Mouse (Mus musculus) MEL (cell line): ENCODE measurements around the gene Lrrc39. TPM values are rescaled to one million over a fixed set of nuclear protein-coding genes. Genes with fewer than 3 reads are reported as not detected.

Experiments used
- DNase-seq: peaks from one replicate; pipeline ENCODE4 v3.0.0; 2011; ENCODE audit warnings: low read depth, low spot score
- H3K27ac ChIP-seq: 2 replicates; pipeline ENCODE4 v1.5.1; 2012; ENCODE audit warnings: low read depth, mild to moderate bottlenecking, control low read depth, low read length, moderate library complexity; ENCODE audit not compliant: control insufficient read depth
- H3K27me3 ChIP-seq, 2 experiments: fragments of 150-350 bp in 1 of 2; sonication (generic) in 1 of 2; 2 replicates each; pipeline ENCODE4 v1.6.1; 2012; ENCODE audit warnings: low read length in 2 of 2, mild to moderate bottlenecking in 2 of 2, improper control_type of control experiment in 1 of 2, moderate library complexity in 1 of 2; ENCODE audit not compliant: insufficient read depth in 2 of 2, control insufficient read depth in 1 of 2
- H3K36me3 ChIP-seq, 2 experiments: 2 replicates each; pipeline ENCODE4 v1.6.1; 2012 to 2014; ENCODE audit warnings: low read length in 2 of 2, improper control_type of control experiment in 1 of 2, inconsistent platforms in 1 of 2, mild to moderate bottlenecking in 1 of 2; ENCODE audit not compliant: insufficient read depth in 2 of 2, control insufficient read depth in 1 of 2
- H3K4me1 ChIP-seq, 2 experiments: fragments of 150-350 bp in 1 of 2; sonication (generic) in 1 of 2; 2 replicates each; pipeline ENCODE4 v1.6.1; 2012; ENCODE audit warnings: low read length in 2 of 2, improper control_type of control experiment in 1 of 2, mild to moderate bottlenecking in 1 of 2; ENCODE audit not compliant: insufficient read depth in 2 of 2, control insufficient read depth in 1 of 2
- H3K4me3 ChIP-seq, 2 experiments: fragments of 150-350 bp in 1 of 2; sonication (generic) in 1 of 2; 2 replicates each; pipeline ENCODE4 v1.5.1; 2012; ENCODE audit warnings: low read depth in 2 of 2, low read length in 2 of 2, mild to moderate bottlenecking in 2 of 2, moderate library complexity in 2 of 2, control low read depth in 1 of 2, improper control_type of control experiment in 1 of 2; ENCODE audit not compliant: control insufficient read depth in 1 of 2, insufficient read depth in 1 of 2
- H3K79me2 ChIP-seq: 2 replicates; pipeline ENCODE4 v1.6.1; 2012; ENCODE audit warnings: mild to moderate bottlenecking, low read length, moderate library complexity; ENCODE audit not compliant: control insufficient read depth, poor library complexity, insufficient read depth
- H3K9ac ChIP-seq: 2 replicates; pipeline ENCODE4 v1.6.1; 2012; ENCODE audit warnings: low read depth, mild to moderate bottlenecking, control low read depth, low read length, moderate library complexity; ENCODE audit not compliant: control insufficient read depth, poor library complexity, severe bottlenecking
- H3K9me3 ChIP-seq: fragments of 150-350 bp; sonication (generic); replicated peaks from 2 replicates; pipeline ENCODE4 v1.6.1; 2012; ENCODE audit warnings: mild to moderate bottlenecking, low read length, improper control_type of control experiment, moderate library complexity; ENCODE audit not compliant: insufficient read depth
- ELF1 ChIP-seq: IDR thresholded peaks from 2 replicates; pipeline ENCODE4 v1.6.1; 2014; ENCODE audit warnings: low read depth, mild to moderate bottlenecking, inconsistent platforms, low read length, improper control_type of control experiment, moderate library complexity
- EP300 ChIP-seq, 2 experiments: IDR thresholded peaks; 2 replicates each; pipeline ENCODE4 v1.6.1; 2011; ENCODE audit warnings: improper control_type of control experiment in 2 of 2, low read length in 2 of 2, low read depth in 1 of 2, mild to moderate bottlenecking in 1 of 2
- GABPA ChIP-seq: IDR thresholded peaks from 2 replicates; pipeline ENCODE4 v1.6.1; 2012; ENCODE audit warnings: low read depth, mild to moderate bottlenecking, inconsistent platforms, low read length, improper control_type of control experiment, moderate library complexity
- HCFC1 ChIP-seq: IDR thresholded peaks from 2 replicates; pipeline ENCODE4 v1.6.1; 2012; ENCODE audit warnings: low read depth, mild to moderate bottlenecking, inconsistent platforms, low read length, improper control_type of control experiment, moderate library complexity
- JUND ChIP-seq: IDR thresholded peaks from 2 replicates; pipeline ENCODE4 v1.6.1; 2011; ENCODE audit warnings: low read depth, mild to moderate bottlenecking, improper control_type of control experiment, low read length
- MXI1 ChIP-seq: IDR thresholded peaks from 2 replicates; pipeline ENCODE4 v1.6.1; 2011; ENCODE audit warnings: mild to moderate bottlenecking, low read depth, low read length, improper control_type of control experiment
- MYB ChIP-seq: IDR thresholded peaks from 2 replicates; pipeline ENCODE4 v1.6.1; 2011; ENCODE audit warnings: mild to moderate bottlenecking, low read depth, low read length, improper control_type of control experiment
- NELFE ChIP-seq: IDR thresholded peaks from 2 replicates; pipeline ENCODE4 v1.6.1; 2011; ENCODE audit warnings: low read depth, low read length, improper control_type of control experiment
- NRF1 ChIP-seq: IDR thresholded peaks from 2 replicates; pipeline ENCODE4 v1.6.1; 2014; ENCODE audit warnings: low read depth, mild to moderate bottlenecking, inconsistent platforms, low read length, improper control_type of control experiment, moderate library complexity; ENCODE audit not compliant: poor library complexity, insufficient read depth, severe bottlenecking
- POLR2A ChIP-seq, 2 experiments: IDR thresholded peaks; 2 replicates each; pipeline ENCODE4 v1.6.1; 2011 to 2012; ENCODE audit warnings: low read length in 2 of 2, mild to moderate bottlenecking in 2 of 2, control low read depth in 1 of 2, improper control_type of control experiment in 1 of 2, low read depth in 1 of 2, moderate library complexity in 1 of 2; ENCODE audit not compliant: control insufficient read depth in 1 of 2, insufficient read depth in 1 of 2, poor library complexity in 1 of 2
- POLR2AphosphoS2 ChIP-seq: IDR thresholded peaks from 2 replicates; pipeline ENCODE4 v1.6.1; 2011; ENCODE audit warnings: low read length, improper control_type of control experiment
- POLR2AphosphoS5 ChIP-seq: IDR thresholded peaks from 2 replicates; pipeline ENCODE4 v1.6.1; 2012; ENCODE audit warnings: low read depth, borderline replicate concordance, mild to moderate bottlenecking, inconsistent platforms, low read length, moderate library complexity, mixed read lengths
- RAD21 ChIP-seq: IDR thresholded peaks from 2 replicates; pipeline ENCODE4 v1.6.1; 2011; ENCODE audit warnings: mild to moderate bottlenecking, low read depth, low read length, improper control_type of control experiment
- RCOR1 ChIP-seq: IDR thresholded peaks from 2 replicates; pipeline ENCODE4 v1.6.1; 2012; ENCODE audit warnings: low read depth, mild to moderate bottlenecking, inconsistent platforms, low read length, improper control_type of control experiment
- SIN3A ChIP-seq: IDR thresholded peaks from 2 replicates; pipeline ENCODE4 v1.6.1; 2012; ENCODE audit warnings: low read length, improper control_type of control experiment, inconsistent platforms
- SMC3 ChIP-seq: IDR thresholded peaks from 2 replicates; pipeline ENCODE4 v1.6.1; 2011; ENCODE audit warnings: low read depth, low read length, improper control_type of control experiment
- TAL1 ChIP-seq: IDR thresholded peaks from 2 replicates; pipeline ENCODE4 v1.6.1; 2012; ENCODE audit warnings: mild to moderate bottlenecking, inconsistent platforms, low read length, moderate library complexity, mixed read lengths
- USF1 ChIP-seq: IDR thresholded peaks from 2 replicates; pipeline ENCODE4 v1.6.1; 2014; ENCODE audit warnings: low read depth, mild to moderate bottlenecking, inconsistent platforms, low read length, improper control_type of control experiment, moderate library complexity
- ZMIZ1 ChIP-seq: IDR thresholded peaks from 2 replicates; pipeline ENCODE4 v1.6.1; 2012; ENCODE audit warnings: low read depth, mild to moderate bottlenecking, inconsistent platforms, low read length, improper control_type of control experiment, moderate library complexity
- ZNF384 ChIP-seq: IDR thresholded peaks from 2 replicates; pipeline ENCODE4 v1.6.1; 2012; ENCODE audit warnings: low read depth, mild to moderate bottlenecking, inconsistent platforms, low read length, improper control_type of control experiment
- polyA plus RNA-seq, 2 experiments: library from polyadenylated mRNA; stranded (reverse) in 1 of 2; unstranded in 1 of 2; fragments of >175 nt in 1 of 2; fragments of >200 nt in 1 of 2; gene quantifications; 2 replicates each; pipeline versions ENCODE4 v1.2.1 to v1.2.4; 2012; ENCODE audit warnings: low replicate concordance in 2 of 2, low read depth in 1 of 2; ENCODE audit not compliant: insufficient read length in 2 of 2, insufficient read depth in 1 of 2, missing spikeins in 1 of 2
- total RNA-seq: library from RNA; depleted of rRNA; stranded (reverse); fragments of 300-350 nt; gene quantifications from 2 replicates; pipeline ENCODE4 v1.2.3, GENCODE M21; 2012; rRNA removed

Gene Lrrc39
- total and polyA plus RNA-seq, 3 experiments = 0.40 to 0.65 TPM; not detected in 1

GRCm38 (mm10) chr3:116622641-116623040 is 59.9 kb downstream of the Lrrc39 start:
- no peaks in the 10 kb centered on the region for H3K9me3 ChIP-seq
- no peaks in the 10 kb centered on the region for H3K27me3 ChIP-seq
- H3K27ac ChIP-seq = no peak overlapping the region
- H3K4me1 ChIP-seq = peaks cover 24 to 29% of the 10 kb centered on the region in 2 experiments
- no peaks in the 10 kb centered on the region for H3K79me2 ChIP-seq
- peaks cover 5 to 33% of the 10 kb centered on the region in 2 experiments; a peak in 3 of 4 replicates for H3K36me3 ChIP-seq
- no peak for TF ChIP-seq ZMIZ1
- no peak for TF ChIP-seq POLR2A (IDR thresholded peaks at IDR 0.05; ENCODE audit: control insufficient read depth in 1 of 2, insufficient read depth in 1 of 2, low read depth in 1 of 2, low read length in 2 of 2, poor library complexity in 1 of 2)
- TF ChIP-seq POLR2AphosphoS5 = no peak
- no peak for TF ChIP-seq GABPA
- TF ChIP-seq NELFE = no peak
- no peak for TF ChIP-seq ZNF384
- no peak for TF ChIP-seq HCFC1
- TF ChIP-seq TAL1 = no peak
- TF ChIP-seq MYB = no peak
- TF ChIP-seq SIN3A = no peak
- TF ChIP-seq POLR2AphosphoS2 = no peak
- TF ChIP-seq SMC3 = no peak
- no peak for TF ChIP-seq JUND
- no peak for TF ChIP-seq NRF1
- no peak for TF ChIP-seq MXI1
- no peak for TF ChIP-seq EP300 (IDR thresholded peaks at IDR 0.05; ENCODE audit: low read depth in 1 of 2, low read length in 2 of 2)
- no peak for TF ChIP-seq RCOR1
- no peak for DNase-seq
- H3K4me3 ChIP-seq = no peak overlapping the region
- no peak overlapping the region for H3K9ac ChIP-seq

DNA sequence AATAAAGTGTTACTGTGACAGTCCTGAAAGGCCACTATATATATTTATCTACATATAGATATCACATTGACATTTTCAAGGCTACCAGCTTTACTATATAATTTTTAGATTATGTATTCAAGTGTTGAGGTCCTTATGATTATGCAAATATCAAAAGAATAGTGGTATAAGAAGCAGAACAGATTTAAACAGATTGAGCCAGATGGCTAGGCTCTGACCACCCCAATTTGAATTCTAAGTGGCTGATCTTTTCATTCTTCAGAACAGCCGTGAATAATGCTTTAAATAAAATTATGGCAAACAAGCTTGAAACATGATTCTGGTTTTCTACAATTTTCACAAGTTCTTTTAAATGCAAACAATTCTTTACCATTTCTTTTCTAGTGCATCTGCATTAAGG is 68.7 kb downstream of the Lrrc39 start:
- no peaks in the 10 kb centered on the region for H3K9me3 ChIP-seq

More for the DNA sequence above, 68.7 kb downstream of the Lrrc39 start:
- Histone ChIP-seq H3K4me3 (no peak overlapping the region), H3K79me2 (no peaks in the 10 kb centered on the region), H3K27me3 (no peaks in the 10 kb centered on the region), H3K36me3 (peaks cover 0 to 27% of the 10 kb centered on the region in 2 experiments; a peak in 2 of 4 replicates), H3K27ac (no peak overlapping the region), H3K4me1 (no peaks in the 10 kb centered on the region), H3K9ac (no peak overlapping the region)
- no peak for DNase-seq
- no peak for TF ChIP-seq EP300 (IDR thresholded peaks at IDR 0.05; ENCODE audit: low read depth in 1 of 2, low read length in 2 of 2)
- TF ChIP-seq USF1 = no peak
- TF ChIP-seq ELF1 = no peak
- TF ChIP-seq RAD21 = no peak
- TF ChIP-seq SIN3A = no peak
- TF ChIP-seq POLR2A (IDR thresholded peaks at IDR 0.05; ENCODE audit: control insufficient read depth in 1 of 2, insufficient read depth in 1 of 2, low read depth in 1 of 2, low read length in 2 of 2, poor library complexity in 1 of 2) = no peak

Other genes starting within 250 kb of the Lrrc39 start
- gene Cdc14a, start 138.9 kb upstream of the Lrrc39 start, total RNA-seq = 2.6 and 2.7 TPM in 2 replicates
- 1 to 10 TPM in 1 of 2 experiments, not detected in 1; 5.9 TPM for gene Cdc14a, start 138.9 kb upstream of the Lrrc39 start, polyA plus RNA-seq
- gene Rtca, start 54.8 kb upstream of the Lrrc39 start, total RNA-seq = 68.3 and 72.9 TPM in 2 replicates
- gene Rtca, start 54.8 kb upstream of the Lrrc39 start, polyA plus RNA-seq = 100 to 1,000 TPM in 1 of 2 experiments, 10 to 100 TPM in 1; 68.6 to 307 TPM
- gene Dbt, start 49.9 kb upstream of the Lrrc39 start, total RNA-seq = 12.7 and 15.3 TPM in 2 replicates
- 10 to 100 TPM in 1 of 2 experiments, not detected in 1; 13.2 TPM for gene Dbt, start 49.9 kb upstream of the Lrrc39 start, polyA plus RNA-seq
- gene Sass6, start 32.0 kb downstream of the Lrrc39 start, total RNA-seq = 8.5 and 9.2 TPM in 2 replicates
- 10 to 100 TPM in 1 of 2 experiments, not detected in 1; 15.4 TPM for gene Sass6, start 32.0 kb downstream of the Lrrc39 start, polyA plus RNA-seq
- gene Trmt13, start 51.6 kb downstream of the Lrrc39 start, total RNA-seq = 10.2 and 15.5 TPM in 2 replicates
- gene Trmt13, start 51.6 kb downstream of the Lrrc39 start, polyA plus RNA-seq = 10 to 100 TPM in 1 of 2 experiments, not detected in 1; 12.0 TPM
- 36.8 and 39.2 TPM in 2 replicates for gene Mfsd14a, start 99.7 kb downstream of the Lrrc39 start, total RNA-seq
- gene Mfsd14a, start 99.7 kb downstream of the Lrrc39 start, polyA plus RNA-seq = 100 to 1,000 TPM in 1 of 2 experiments, 10 to 100 TPM in 1; 45.9 to 111 TPM
- 0.39 and 1.0 TPM in 2 replicates for gene Gm43191, start 118.3 kb downstream of the Lrrc39 start, total RNA-seq
- gene Gm43191, start 118.3 kb downstream of the Lrrc39 start, polyA plus RNA-seq = not detected
- 16.7 and 20.3 TPM in 2 replicates for gene Slc35a3, start 149.9 kb downstream of the Lrrc39 start, total RNA-seq
- 10 to 100 TPM in 1 of 2 experiments, not detected in 1; 19.2 TPM for gene Slc35a3, start 149.9 kb downstream of the Lrrc39 start, polyA plus RNA-seq
- gene Agl, start 245.2 kb downstream of the Lrrc39 start, total RNA-seq = 4.6 and 5.6 TPM in 2 replicates
- 10 to 100 TPM; 11.9 to 21.1 TPM for gene Agl, start 245.2 kb downstream of the Lrrc39 start, polyA plus RNA-seq